Mouse (Mus musculus): Measurements from ENCODE around the gene Ddx25.

- TF ChIP-seq CTCF (IDR thresholded peaks at IDR 0.05; ENCODE audit: borderline replicate concordance, insufficient read depth, low read length), result no peak
- TF ChIP-seq POLR2A (IDR thresholded peaks at IDR 0.05; ENCODE audit: low read depth, low read length), result no peak
These were observed 34.6 kb upstream of the Ddx25 start for GRCm38 (mm10) chr9:35592903-35593302.
